Mouse (Mus musculus) erythroid progenitor cell, adult 5-6 weeks (primary cell): ENCODE measurements around the gene Hvcn1. TPM values are rescaled to one million over a fixed set of nuclear protein-coding genes. Genes with fewer than 3 reads are reported as not detected.

Source experiments
- ATAC-seq: replicated peaks from 2 replicates; pipeline ENCODE4 v1.8.0; 2016; ENCODE audit warnings: moderate number of reproducible peaks, mild to moderate bottlenecking, moderate TSS enrichment, inconsistent platforms; ENCODE audit not compliant: poor library complexity, low FRiP score, severe bottlenecking
- total RNA-seq, 2 experiments: library from RNA; stranded (forward) in 1 of 2; stranded (reverse) in 1 of 2; fragments of 150-400 nt in 1 of 2; fragments of 186-747, 209-891 nt in 1 of 2; gene quantifications; 2 replicates each; pipeline versions ENCODE4 v1.2.3 to v1.2.4; 2015 to 2017; ENCODE audit warnings: low replicate concordance in 2 of 2

Gene Hvcn1
- total RNA-seq, 2 experiments from 2014 or later = 17.3 to 29.8 TPM

DNA sequence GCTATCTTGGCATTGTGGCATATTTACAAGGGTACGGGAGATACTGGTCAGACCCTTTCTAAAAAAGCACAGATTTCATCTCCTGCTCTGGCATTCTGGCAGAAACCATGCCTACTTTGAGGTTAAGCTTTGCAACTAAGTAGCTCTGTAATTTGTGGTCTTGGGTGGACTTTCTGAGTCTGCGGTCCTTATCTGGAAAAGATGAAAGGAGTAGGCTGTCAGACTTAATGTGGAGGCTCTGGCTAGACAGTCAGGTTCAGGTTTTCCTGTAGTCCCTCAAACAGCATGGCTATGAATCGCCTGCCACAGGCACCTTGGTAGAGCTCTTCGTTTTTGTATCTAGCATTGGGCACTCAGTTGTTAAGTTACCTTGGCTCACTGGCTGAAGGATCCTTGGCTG, 80.4 kb downstream of the Hvcn1 start:
- ATAC-seq = no peak

DNA sequence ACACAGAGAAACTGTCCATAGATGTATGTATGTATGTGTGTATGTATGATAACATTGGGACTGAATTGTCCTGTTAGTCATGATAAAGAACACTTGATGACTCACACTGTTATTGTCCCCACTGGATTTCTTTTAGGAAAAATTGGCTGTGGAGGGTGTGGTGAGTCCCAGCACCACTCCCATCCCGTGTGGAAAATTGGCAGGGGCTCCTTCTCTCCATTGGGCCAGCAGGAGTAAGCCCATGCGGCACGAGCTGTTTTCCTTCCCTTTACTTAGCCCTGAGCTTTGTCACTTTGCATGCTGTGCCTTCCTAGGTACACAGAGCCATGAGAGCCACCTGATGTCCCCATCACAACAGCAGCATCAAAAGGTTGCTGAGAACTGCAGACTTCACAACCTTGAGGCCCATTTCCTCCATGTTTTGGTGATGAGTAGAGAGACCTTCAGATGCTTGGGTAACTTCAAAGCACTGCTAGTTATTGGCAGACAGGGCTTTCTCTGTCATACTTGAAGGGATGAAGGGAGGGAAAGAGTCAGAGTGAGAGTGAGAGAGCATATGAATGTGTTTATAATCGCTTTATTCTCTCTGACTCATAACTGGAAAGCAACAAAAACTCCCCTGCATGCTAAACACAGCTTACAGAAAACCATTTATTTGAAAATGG, 81.7 kb downstream of the Hvcn1 start:
- ATAC-seq = no peak

DNA sequence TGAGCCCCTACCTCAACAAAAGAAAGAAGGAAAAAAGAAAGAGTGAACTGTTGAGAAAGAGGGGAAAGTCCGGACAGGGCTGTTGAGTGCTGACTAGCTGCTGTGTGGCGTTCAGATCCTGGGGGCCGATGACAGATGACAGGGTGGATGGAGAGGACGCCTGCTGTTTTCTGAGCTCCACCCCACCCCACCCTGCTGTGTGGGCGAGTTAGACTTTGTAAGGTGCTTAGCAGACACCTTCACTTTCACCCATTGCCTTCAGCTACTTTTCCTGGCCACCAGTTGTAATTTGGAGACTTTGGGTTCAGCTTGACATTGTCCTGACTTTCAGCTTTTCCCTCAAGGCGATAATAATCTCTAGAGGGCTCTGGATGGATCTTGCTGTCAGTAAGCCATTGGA, 84.5 kb downstream of the Hvcn1 start:
- ATAC-seq = peak; percentile 97

Other genes with a start within 250 kb of the Hvcn1 start
- not detected in 2 replicates for gene Cux2, start 156.7 kb upstream of the Hvcn1 start, total RNA-seq (2015; ENCODE audit: low replicate concordance)
- not detected in 2 replicates for gene Cux2, start 156.7 kb upstream of the Hvcn1 start, total RNA-seq (2017; ENCODE audit: low replicate concordance)
- gene Myl2, start 105.9 kb upstream of the Hvcn1 start, total RNA-seq (2015; ENCODE audit: low replicate concordance) = not detected in 2 replicates
- gene Myl2, start 105.9 kb upstream of the Hvcn1 start, total RNA-seq (2017; ENCODE audit: low replicate concordance) = 8.2 TPM in 1 of 2 replicates, not detected in the other
- not detected in 2 replicates for gene Ccdc63, start 66.0 kb upstream of the Hvcn1 start, total RNA-seq (2015; ENCODE audit: low replicate concordance)
- gene Ccdc63, start 66.0 kb upstream of the Hvcn1 start, total RNA-seq (2017; ENCODE audit: low replicate concordance) = not detected in 2 replicates
- gene Ppp1cc, start 48.5 kb upstream of the Hvcn1 start, total RNA-seq (2015; ENCODE audit: low replicate concordance) = 310 and 340 TPM in 2 replicates
- 91.1 and 263 TPM in 2 replicates for gene Ppp1cc, start 48.5 kb upstream of the Hvcn1 start, total RNA-seq (2017; ENCODE audit: low replicate concordance)
- gene Tctn1, start 57.7 kb downstream of the Hvcn1 start, total RNA-seq (2015; ENCODE audit: low replicate concordance) = 16.2 and 19.7 TPM in 2 replicates
- gene Tctn1, start 57.7 kb downstream of the Hvcn1 start, total RNA-seq (2017; ENCODE audit: low replicate concordance) = 8.7 and 39.3 TPM in 2 replicates
- gene Pptc7, start 77.6 kb downstream of the Hvcn1 start, total RNA-seq (2015; ENCODE audit: low replicate concordance) = 0.72 and 2.5 TPM in 2 replicates
- gene Pptc7, start 77.6 kb downstream of the Hvcn1 start, total RNA-seq (2017; ENCODE audit: low replicate concordance) = 5.8 and 6.2 TPM in 2 replicates
- 0.36 TPM in 1 of 2 replicates, not detected in the other for gene Rad9b, start 147.4 kb downstream of the Hvcn1 start, total RNA-seq (2015; ENCODE audit: low replicate concordance)
- 0.15 and 4.1 TPM in 2 replicates for gene Rad9b, start 147.4 kb downstream of the Hvcn1 start, total RNA-seq (2017; ENCODE audit: low replicate concordance)
- gene Vps29, start 147.6 kb downstream of the Hvcn1 start, total RNA-seq (2015; ENCODE audit: low replicate concordance) = 40.2 and 62.7 TPM in 2 replicates
- gene Vps29, start 147.6 kb downstream of the Hvcn1 start, total RNA-seq (2017; ENCODE audit: low replicate concordance) = 15.1 and 32.0 TPM in 2 replicates
- 30.2 and 39.6 TPM in 2 replicates for gene Gpn3, start 165.1 kb downstream of the Hvcn1 start, total RNA-seq (2015; ENCODE audit: low replicate concordance)
- 15.2 and 16.8 TPM in 2 replicates for gene Gpn3, start 165.1 kb downstream of the Hvcn1 start, total RNA-seq (2017; ENCODE audit: low replicate concordance)
- 10.8 and 20.1 TPM in 2 replicates for gene Fam216a, start 165.6 kb downstream of the Hvcn1 start, total RNA-seq (2015; ENCODE audit: low replicate concordance)
- gene Fam216a, start 165.6 kb downstream of the Hvcn1 start, total RNA-seq (2017; ENCODE audit: low replicate concordance) = 10.4 and 19.4 TPM in 2 replicates
- 115 and 159 TPM in 2 replicates for gene Arpc3, start 185.1 kb downstream of the Hvcn1 start, total RNA-seq (2015; ENCODE audit: low replicate concordance)
- gene Arpc3, start 185.1 kb downstream of the Hvcn1 start, total RNA-seq (2017; ENCODE audit: low replicate concordance) = 270 and 286 TPM in 2 replicates
- gene Anapc7, start 214.9 kb downstream of the Hvcn1 start, total RNA-seq (2015; ENCODE audit: low replicate concordance) = 14.1 and 26.4 TPM in 2 replicates
- 22.3 and 34.3 TPM in 2 replicates for gene Anapc7, start 214.9 kb downstream of the Hvcn1 start, total RNA-seq (2017; ENCODE audit: low replicate concordance)